ENCODE assay signal across 4 mouse cellular contexts in genomic region chrX:80639554-80639953, GRCm38 (mm10).
DNase-seq lines count a peak whose midpoint lies in the region; TF ChIP-seq lines count a peak whose summit lies in the region.
"Not testable (repeated sequence)": the region's sequence is repeated elsewhere in the genome, so short reads cannot be mapped to it uniquely, and the experiment has no call there.

No protein-coding gene starts in this region.

- H3K9me3 ChIP-seq in ES-E14 (ENCODE audit: control insufficient read depth, insufficient read depth, low read depth, low read length) = not testable (repeated sequence)

- H3K9ac ChIP-seq in ES-E14 (ENCODE audit: insufficient read depth, low read depth, low read length, poor library complexity, severe bottlenecking) = not testable (repeated sequence)

- H3K4me3 ChIP-seq in ES-E14 (ENCODE audit: insufficient read depth in 1 of 2, low read depth in 1 of 2, low read length in 2 of 2, poor library complexity in 1 of 2, severe bottlenecking in 1 of 2) = not testable (repeated sequence)

- peak; percentile 81 for DNase-seq in ES-CJ7 (ENCODE audit: low read depth, low spot score)
- DNase-seq in ES-E14 (ENCODE audit: low read depth, low spot score) = not testable (repeated sequence)
- DNase-seq in R1 (ENCODE audit: low read depth, low spot score) = peak; percentile 84
- DNase-seq in ZHBTc4 (ENCODE audit: low read depth, low spot score) = peak; percentile 75

- not testable (repeated sequence) for H3K4me1 ChIP-seq in ES-E14 (ENCODE audit: control insufficient read depth in 2 of 2, insufficient read depth in 2 of 2, low read length in 2 of 2, poor library complexity in 1 of 2)

- H3K36me3 ChIP-seq in ES-E14 (ENCODE audit: control insufficient read depth, insufficient read depth, low read length, poor library complexity, severe bottlenecking) = not testable (repeated sequence)

- H3K27ac ChIP-seq in ES-E14 (ENCODE audit: insufficient read depth, low read depth, low read length, poor library complexity, severe bottlenecking) = not testable (repeated sequence)

- in situ Hi-C loops in ES-E14 (cut with MboI; ENCODE audit: low sequenced_read_pairs in 2 of 2, unreplicated experiment in 2 of 2) = not testable (repeated sequence)

TF ChIP-seq in ES-E14, 5 proteins besides CTCF, POLR2A, EP300 and RAD21:
- TF ChIP-seq ZNF384 (IDR thresholded peaks at IDR 0.05; ENCODE audit: low read depth, low read length) = 0 out of 2 replicates have a peak, but pooled peaks have one; percentile 30
